Mouse (Mus musculus) cerebellum, adult 2 months (tissue): ENCODE measurements at regions not wholly inside any gene's neighbourhood (a gene's known extent, or its start where the extent isn't known, plus 50 kb on each side); places are given as distances from the start of the nearest gene placed in this dataset.

ENCODE experiments used
- CTCF ChIP-seq: fragments of 200-500 bp; IDR thresholded peaks from 2 replicates; pipeline ENCODE4 v1.5.1; 2011; ENCODE audit warnings: low read depth, mild to moderate bottlenecking, control low read depth, low read length, moderate library complexity, borderline replicate concordance; ENCODE audit not compliant: insufficient read depth
- POLR2A ChIP-seq: fragments of 200-500 bp; IDR thresholded peaks from 2 replicates; pipeline ENCODE4 v1.6.1; 2011; ENCODE audit warnings: low read length, control low read depth, borderline replicate concordance; ENCODE audit not compliant: insufficient read depth

GRCm38 (mm10) chr6:143494886-143495285, 327.9 kb downstream of the Etnk1 start:
- no peak for TF ChIP-seq CTCF
- TF ChIP-seq POLR2A: no peak
